Mouse (Mus musculus): ENCODE data around the gene 4921536K21Rik.

DNA sequence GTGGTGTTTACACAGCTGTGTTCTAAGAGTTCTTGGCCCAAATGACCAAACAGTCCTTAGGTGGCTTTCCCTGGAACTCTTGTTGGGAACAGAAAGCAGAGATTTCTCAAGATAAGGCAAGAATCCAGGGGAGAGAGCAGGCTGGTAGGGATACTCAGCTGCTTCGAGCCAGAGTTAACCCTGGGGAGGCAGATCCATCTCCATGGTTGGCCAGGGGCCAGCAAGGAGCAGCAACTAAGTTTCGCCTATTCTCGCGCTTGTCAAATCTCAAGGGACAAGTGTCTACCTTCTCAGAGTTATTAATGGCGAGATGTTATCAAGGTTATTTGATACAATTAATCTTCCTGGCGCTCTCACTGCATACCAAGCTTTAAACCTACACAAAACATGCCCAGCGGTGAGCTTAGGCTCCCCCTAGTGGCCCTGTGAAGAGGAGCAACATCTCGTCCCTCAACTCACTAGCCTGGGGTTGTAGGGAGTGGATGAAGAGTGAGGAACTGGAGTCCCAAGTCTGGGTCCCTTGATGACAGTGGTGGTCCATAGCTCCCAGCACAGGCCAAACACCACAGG is 26.5 kb upstream of the 4921536K21Rik start:
- peak; percentile 89 for TF ChIP-seq CTCF (IDR thresholded peaks at IDR 0.05; ENCODE audit: control insufficient read depth, insufficient read depth, low read length)
- TF ChIP-seq POLR2A (IDR thresholded peaks at IDR 0.05; ENCODE audit: borderline replicate concordance, control insufficient read depth, low read depth, low read length), result no peak
